Mouse (Mus musculus) effector memory CD4-positive, alpha-beta T cell, adult 5 months (primary cell): Measurements from ENCODE around the gene Gm4763. TPM values are rescaled to one million over a fixed set of nuclear protein-coding genes. Genes with fewer than 3 reads are reported as not detected.

Source experiments
- polyA plus RNA-seq: library from polyadenylated mRNA; unstranded; fragments of 100-300 nt; shearing (Covaris generic); gene quantifications from one replicate; pipeline ENCODE4 v1.2.1, GENCODE M21; 2017

Gene Gm4763
- not detected for polyA plus RNA-seq

DNA sequence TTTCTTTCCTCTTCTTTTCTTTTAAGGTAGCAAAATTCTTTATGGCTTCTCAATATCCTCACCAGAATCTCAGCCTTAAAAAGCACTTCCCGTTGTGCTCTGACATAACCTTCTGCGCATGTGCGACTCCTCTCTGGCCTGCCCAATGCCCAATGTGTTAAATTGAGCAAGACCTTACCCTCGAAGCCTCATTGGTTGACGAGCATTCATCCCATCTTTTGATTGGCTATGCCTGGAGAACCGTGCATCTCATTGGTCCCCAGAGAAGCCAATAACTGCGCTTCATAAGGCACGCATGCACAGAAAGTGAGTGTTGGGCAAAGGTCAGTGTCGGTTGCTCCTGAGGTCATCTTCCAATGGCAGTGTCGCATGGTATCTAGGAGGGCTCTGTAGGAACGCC is at the start of gene Gm4763:
Gene Gm4763, minus strand, starts transcription at position 101 of the 400 bp plus-strand sequence.

DNA sequence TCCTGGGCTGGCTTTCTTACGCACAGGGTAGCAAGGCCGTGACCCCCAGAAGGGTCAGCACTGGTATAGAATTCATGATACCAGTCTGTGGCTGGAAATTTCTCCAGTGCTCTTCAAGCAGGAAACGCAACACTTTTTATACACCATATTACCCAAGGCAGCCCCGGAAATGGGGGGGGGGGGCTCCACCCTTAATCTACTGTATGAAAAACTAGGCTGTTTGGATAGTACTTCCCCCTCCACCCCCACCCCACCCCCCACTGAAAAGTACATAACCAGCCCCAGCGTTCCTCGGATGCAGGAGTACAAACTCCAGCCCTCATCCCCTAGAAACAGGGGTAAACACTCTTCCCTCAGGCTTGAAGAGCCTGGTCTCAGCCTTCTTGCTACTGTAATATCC is 33.5 kb upstream of the Gm4763 start, which contains the start of gene Cd177:
Gene Cd177, minus strand, starts transcription at position 101 of the 400 bp plus-strand sequence.

DNA sequence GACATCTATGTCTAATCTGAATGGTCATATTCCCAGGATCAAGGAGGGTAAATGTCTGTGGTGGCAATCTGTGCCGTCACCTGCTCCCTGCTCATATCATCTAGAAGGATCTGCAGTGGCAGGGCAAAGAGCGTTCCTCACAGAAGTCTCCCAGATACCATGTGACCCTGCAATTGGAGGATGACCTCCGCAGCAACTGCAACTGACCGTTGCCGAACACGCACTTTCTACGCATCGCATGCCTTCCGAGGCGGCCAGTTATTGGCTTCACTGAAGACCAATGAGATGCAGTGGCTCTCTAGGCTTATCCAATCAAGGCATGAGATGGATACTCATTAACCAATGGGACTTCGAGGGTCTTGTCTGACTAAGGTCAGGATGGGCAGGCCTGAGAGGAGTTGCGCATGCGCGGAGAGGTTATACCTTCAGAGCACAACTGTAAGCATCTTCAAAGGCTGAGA is 17.8 kb downstream of the Gm4763 start, which contains the start of gene BC049730:
Gene BC049730, plus strand, starts transcription at position 411 of the 461 bp plus-strand sequence.

GRCm38 (mm10) chr7:24676575-24676974 is 50.1 kb downstream of the Gm4763 start, which contains the start of gene Tex101:
Gene Tex101 (minus strand): TSS chr7:24676675.

Other genes with a start within 250 kb of the Gm4763 start
- gene Cadm4, start 244.9 kb downstream of the Gm4763 start, polyA plus RNA-seq = 0.40 TPM
- gene Zfp428, start 219.9 kb downstream of the Gm4763 start, polyA plus RNA-seq = 1.0 TPM
- gene AC161166.1, start 214.5 kb downstream of the Gm4763 start, polyA plus RNA-seq = not detected
- gene Irgq, start 196.2 kb downstream of the Gm4763 start, polyA plus RNA-seq = 3.6 TPM
- gene Pinlyp, start 180.8 kb downstream of the Gm4763 start, polyA plus RNA-seq = not detected
- gene Xrcc1, start 180.6 kb downstream of the Gm4763 start, polyA plus RNA-seq = 49.9 TPM
- 12.2 TPM for gene Ethe1, start 139.4 kb downstream of the Gm4763 start, polyA plus RNA-seq
- gene Zfp575, start 139.3 kb downstream of the Gm4763 start, polyA plus RNA-seq = 0.22 TPM
- gene Phldb3, start 116.1 kb downstream of the Gm4763 start, polyA plus RNA-seq = 0.76 TPM
- gene Lypd3, start 90.4 kb downstream of the Gm4763 start, polyA plus RNA-seq = not detected
- gene Tex101, start 50.2 kb downstream of the Gm4763 start, polyA plus RNA-seq = not detected
- not detected for gene BC049730, start 17.7 kb downstream of the Gm4763 start, polyA plus RNA-seq
- not detected for gene Cd177, start 33.4 kb upstream of the Gm4763 start, polyA plus RNA-seq
- gene Ceacam10, start 50.3 kb upstream of the Gm4763 start, polyA plus RNA-seq = not detected
- 27.8 TPM for gene Gm9844, start 135.3 kb upstream of the Gm4763 start, polyA plus RNA-seq
- gene Lypd4, start 143.0 kb upstream of the Gm4763 start, polyA plus RNA-seq = not detected
- gene Dmrtc2, start 143.1 kb upstream of the Gm4763 start, polyA plus RNA-seq = not detected
- gene Rps19, start 157.5 kb upstream of the Gm4763 start, polyA plus RNA-seq = 4,849 TPM
- 2.1 TPM for gene Cd79a, start 170.5 kb upstream of the Gm4763 start, polyA plus RNA-seq
- 1,125 TPM for gene Arhgef1, start 176.0 kb upstream of the Gm4763 start, polyA plus RNA-seq
- gene Gm4881, start 217.6 kb upstream of the Gm4763 start, polyA plus RNA-seq = not detected
- gene Rabac1, start 245.8 kb upstream of the Gm4763 start, polyA plus RNA-seq = 808 TPM